25 mouse cellular contexts compared by ENCODE assay signal in genomic region chr9:20504801-20505200, GRCm38 (mm10). TPM values are rescaled to one million over a fixed set of nuclear protein-coding genes. Genes with fewer than 3 reads are reported as not detected.
DNase-seq lines count a peak whose midpoint lies in the region; ATAC-seq and TF ChIP-seq lines count a peak whose summit lies in the region.
"Had no signal": no experiment of that assay in that cellular context is flagged by ENCODE, and none has a peak within 500 bp of the region (broad histone marks: within the 10 kb centered on the region; RNA-seq: fewer than 3 reads in every experiment).

No protein-coding gene starts in this region.

- no peaks in the 10 kb centered on the region for H3K27me3 ChIP-seq in kidney, embryonic 14.5 days (ENCODE audit: control insufficient read depth, insufficient read depth, low read length)
- no peaks in the 10 kb centered on the region for H3K27me3 ChIP-seq in liver, adult 2 months (ENCODE audit: control insufficient read depth, insufficient read depth, low read length)
- H3K27me3 ChIP-seq in liver, embryonic 12.5 days (replicated peaks), result no peaks in the 10 kb centered on the region
- no peaks in the 10 kb centered on the region for H3K27me3 ChIP-seq in kidney, postnatal 0 days (ENCODE audit: insufficient read depth, low read length)
- H3K27me3 ChIP-seq: CH12.LX; embryonic facial prominence, embryonic 12.5 days; embryonic facial prominence, embryonic 15.5 days; hindbrain, embryonic 12.5 days; hindbrain, embryonic 15.5 days; Patski had no signal

- DNase-seq in kidney, adult 11 months, result peak; percentile 48
- DNase-seq in liver, adult 2 months (ENCODE audit: extremely low read depth, low read depth, low spot score), result peak; percentile 38
- DNase-seq in kidney, postnatal 0 days (ENCODE audit: low spot score), result peak; percentile 6
- peak; percentile 41 to 55 for DNase-seq in kidney, postnatal 36 days
- DNase-seq in left cerebral cortex, postnatal 36 days (ENCODE audit: low spot score in 2 of 2), result no peak
- no peak for DNase-seq in frontal cortex, postnatal 10 days (ENCODE audit: low spot score in 2 of 2)
- DNase-seq: adrenal gland, postnatal 14 days; B cell, adult 2 months; cerebellum, adult 11 months; cerebellum, adult 2 months; cerebellum, adult 9-11 months; cerebellum, postnatal 25 days; forebrain, postnatal 0 days; gastrocnemius, postnatal 25 days; heart, adult 18-20 months had no signal

- H3K4me1 ChIP-seq in kidney, embryonic 14.5 days (ENCODE audit: control insufficient read depth, insufficient read depth, low read length), result no peaks in the 10 kb centered on the region
- H3K4me1 ChIP-seq in liver, adult 2 months (ENCODE audit: control insufficient read depth, insufficient read depth, low read length), result peaks cover 4% of the 10 kb centered on the region; the same call in 1 of the 2 replicates
- peaks cover 10% of the 10 kb centered on the region for H3K4me1 ChIP-seq in liver, embryonic 12.5 days
- no peaks in the 10 kb centered on the region for H3K4me1 ChIP-seq in kidney, postnatal 0 days (replicated peaks; ENCODE audit: insufficient read depth, low read length)
- H3K4me1 ChIP-seq: embryonic facial prominence, embryonic 12.5 days; embryonic facial prominence, embryonic 15.5 days; hindbrain, embryonic 12.5 days; hindbrain, embryonic 15.5 days had no signal

- no peak overlapping the region for H3K4me3 ChIP-seq in kidney, embryonic 14.5 days (ENCODE audit: low read length)
- H3K4me3 ChIP-seq in liver, adult 2 months (ENCODE audit: insufficient read depth, low read depth, low read length), result no peak overlapping the region
- H3K4me3 ChIP-seq in liver, embryonic 12.5 days, result no peak overlapping the region
- H3K4me3 ChIP-seq in kidney, postnatal 0 days (replicated peaks; ENCODE audit: low read depth, low read length), result no peak overlapping the region
- H3K4me3 ChIP-seq: embryonic facial prominence, embryonic 12.5 days; embryonic facial prominence, embryonic 15.5 days; hindbrain, embryonic 12.5 days; hindbrain, embryonic 15.5 days had no signal

- peaks cover 84% of the 10 kb centered on the region for H3K36me3 ChIP-seq in kidney, embryonic 14.5 days (ENCODE audit: control insufficient read depth, insufficient read depth, low read length)
- peaks cover 67% of the 10 kb centered on the region for H3K36me3 ChIP-seq in liver, adult 2 months (ENCODE audit: control insufficient read depth, insufficient read depth, low read length)
- H3K36me3 ChIP-seq in liver, embryonic 12.5 days, result peaks cover 83% of the 10 kb centered on the region
- H3K36me3 ChIP-seq in kidney, postnatal 0 days (ENCODE audit: insufficient read depth, low read length), result peaks cover 58% of the 10 kb centered on the region

- intact Hi-C loops in left cerebral cortex, postnatal 36 days (cut with DNase I), result no loop called here

- no peak for TF ChIP-seq CTCF in liver, adult 2 months (IDR thresholded peaks at IDR 0.05; ENCODE audit: low read depth, low read length)
- no peak for TF ChIP-seq CTCF in kidney, postnatal 0 days (IDR thresholded peaks at IDR 0.05; ENCODE audit: low read depth)

- H3K4me2 ChIP-seq in kidney, embryonic 14.5 days (replicated peaks; ENCODE audit: low read depth, low read length), result no peak overlapping the region
- H3K4me2 ChIP-seq in liver, embryonic 12.5 days, result no peak overlapping the region
- H3K4me2 ChIP-seq in kidney, postnatal 0 days (ENCODE audit: low read length), result no peak overlapping the region
- H3K4me2 ChIP-seq: embryonic facial prominence, embryonic 12.5 days; embryonic facial prominence, embryonic 15.5 days; heart, embryonic 11.5 days; hindbrain, embryonic 12.5 days; hindbrain, embryonic 15.5 days had no signal

- no peak for ATAC-seq in kidney, embryonic 14.5 days (ENCODE audit: low FRiP score, low TSS enrichment)
- ATAC-seq in liver, embryonic 12.5 days, result no peak
- ATAC-seq in kidney, postnatal 0 days (replicated peaks; ENCODE audit: low FRiP score, low read depth), result peak; percentile 49; the same call in 1 of the 2 replicates
- ATAC-seq: forebrain, embryonic 14.5 days; forebrain, postnatal 0 days; Patski had no signal

- no peaks in the 10 kb centered on the region; the same call in 1 of the 2 replicates for H3K79me2 ChIP-seq in liver, adult 2 months (ENCODE audit: control insufficient read depth, insufficient read depth, low read length)

- H3K9ac ChIP-seq in kidney, embryonic 14.5 days (ENCODE audit: low read depth, low read length), result no peak overlapping the region
- H3K9ac ChIP-seq in liver, adult 2 months (ENCODE audit: low read depth, low read length), result no peak overlapping the region
- no peak overlapping the region for H3K9ac ChIP-seq in liver, embryonic 12.5 days
- H3K9ac ChIP-seq in kidney, postnatal 0 days (ENCODE audit: low read depth, low read length), result no peak overlapping the region
- H3K9ac ChIP-seq: embryonic facial prominence, embryonic 12.5 days; embryonic facial prominence, embryonic 15.5 days; forebrain, postnatal 0 days; hindbrain, embryonic 12.5 days; hindbrain, embryonic 15.5 days had no signal

- TF ChIP-seq POLR2A in liver, adult 2 months (IDR thresholded peaks at IDR 0.05; ENCODE audit: extremely low read depth, insufficient read depth, low read length), result no peak

- WGBS in kidney, embryonic 14.5 days, result 91% methylated on average over 5 of the region's 5 CpGs
- 26% methylated on average over 5 of the region's 5 CpGs for WGBS in liver, adult 2 months
- 86% methylated on average over 5 of the region's 5 CpGs for WGBS in liver, embryonic 12.5 days (ENCODE audit: insufficient replicate concordance)
- 83% methylated on average over 5 of the region's 5 CpGs for WGBS in kidney, postnatal 0 days

- H3K9me3 ChIP-seq in kidney, embryonic 14.5 days (ENCODE audit: control insufficient read depth, low read length), result no peaks in the 10 kb centered on the region
- H3K9me3 ChIP-seq in liver, embryonic 12.5 days (replicated peaks), result no peaks in the 10 kb centered on the region
- H3K9me3 ChIP-seq in kidney, postnatal 0 days (replicated peaks; ENCODE audit: low read length), result no peaks in the 10 kb centered on the region
- H3K9me3 ChIP-seq: embryonic facial prominence, embryonic 12.5 days; embryonic facial prominence, embryonic 15.5 days; hindbrain, embryonic 12.5 days; hindbrain, embryonic 15.5 days had no signal

- no peak overlapping the region for H3K27ac ChIP-seq in kidney, embryonic 14.5 days (ENCODE audit: low read depth, low read length)
- H3K27ac ChIP-seq in liver, adult 2 months (replicated peaks; ENCODE audit: insufficient read depth, low read depth, low read length), result no peak overlapping the region
- no peak overlapping the region for H3K27ac ChIP-seq in liver, embryonic 12.5 days
- no peak overlapping the region for H3K27ac ChIP-seq in kidney, postnatal 0 days
- H3K27ac ChIP-seq: embryonic facial prominence, embryonic 12.5 days; embryonic facial prominence, embryonic 15.5 days; hindbrain, embryonic 12.5 days; hindbrain, embryonic 15.5 days had no signal

RNA-seq across cellular contexts. Expression of gene Zfp426, which starts 12.3 kb away (rescaled TPM):
- polyA plus RNA-seq in kidney, embryonic 14.5 days (2014; fragmentation: Nextera tagmentation; extraction: Ambion mirVana), result 12.8 and 22.6 TPM in 2 replicates
- total RNA-seq in liver, adult 2 months (2014; rRNA removed), result 8.9 and 10.3 TPM in 2 replicates
- polyA plus RNA-seq in liver, adult 2 months (2012; rRNA removed), result 2.4 and 2.8 TPM in 2 replicates
- polyA plus RNA-seq in liver, embryonic 12.5 days (2016; fragmentation: Nextera tagmentation; extraction: Ambion mirVana), result 8.2 and 8.7 TPM in 2 replicates
- polyA plus RNA-seq in kidney, postnatal 0 days (2015; fragmentation: Nextera tagmentation; extraction: Ambion mirVana), result 18.2 and 19.3 TPM in 2 replicates
- total RNA-seq in left cerebral cortex, postnatal 36 days (2021), result 10 to 100 TPM; 26.3 to 29.5 TPM

RNA-seq across cellular contexts. Expression of gene Zfp266, which starts 16.4 kb away (rescaled TPM):
- polyA plus RNA-seq in kidney, embryonic 14.5 days (2014; fragmentation: Nextera tagmentation; extraction: Ambion mirVana), result 80.5 and 96.4 TPM in 2 replicates
- 24.3 and 28.6 TPM in 2 replicates for total RNA-seq in liver, adult 2 months (2014; rRNA removed)
- polyA plus RNA-seq in liver, adult 2 months (2012; rRNA removed), result 2.7 and 3.0 TPM in 2 replicates
- polyA plus RNA-seq in liver, embryonic 12.5 days (2016; fragmentation: Nextera tagmentation; extraction: Ambion mirVana), result 27.1 and 27.8 TPM in 2 replicates
- polyA plus RNA-seq in kidney, postnatal 0 days (2015; fragmentation: Nextera tagmentation; extraction: Ambion mirVana), result 58.0 and 63.0 TPM in 2 replicates
- 10 to 100 TPM; 39.8 to 44.1 TPM for total RNA-seq in left cerebral cortex, postnatal 36 days (2021)

RNA-seq across cellular contexts. Expression of gene Zfp26, which starts 44.8 kb away (rescaled TPM):
- 15.7 and 36.5 TPM in 2 replicates for polyA plus RNA-seq in kidney, embryonic 14.5 days (2014; fragmentation: Nextera tagmentation; extraction: Ambion mirVana)
- total RNA-seq in liver, adult 2 months (2014; rRNA removed), result 8.2 and 8.8 TPM in 2 replicates
- 0.70 and 1.1 TPM in 2 replicates for polyA plus RNA-seq in liver, adult 2 months (2012; rRNA removed)
- polyA plus RNA-seq in liver, embryonic 12.5 days (2016; fragmentation: Nextera tagmentation; extraction: Ambion mirVana), result 8.5 TPM in 2 replicates
- 13.5 and 15.3 TPM in 2 replicates for polyA plus RNA-seq in kidney, postnatal 0 days (2015; fragmentation: Nextera tagmentation; extraction: Ambion mirVana)
- 10 to 100 TPM; 25.1 to 26.0 TPM for total RNA-seq in left cerebral cortex, postnatal 36 days (2021)

Comparison
In these comparisons a context has a peak if more than half of its experiments do, and no peak if none do; other contexts are left out.
1. DNase-seq: peak in kidney, adult 11 months (single experiment), liver, adult 2 months (single experiment), kidney, postnatal 0 days (single experiment) and kidney, postnatal 36 days (2 of 2); none in left cerebral cortex, postnatal 36 days (0 of 2) and frontal cortex, postnatal 10 days (0 of 2).